Mouse (Mus musculus): Measurements from ENCODE around the gene Pir. TPM values are rescaled to one million over a fixed set of nuclear protein-coding genes. Genes with fewer than 3 reads are reported as not detected.

The Pir gene
- 8.0 and 10.1 TPM in 2 replicates for polyA plus RNA-seq (2012; ENCODE audit: insufficient read depth, insufficient read length, missing spikeins)

GRCm38 (mm10) chrX:164269285-164269761 lies at the start of gene Pir:
TSS of gene Pir (plus strand) at chrX:164269371.
- TF ChIP-seq CTCF (IDR thresholded peaks at IDR 0.05; ENCODE audit: low read depth, low read length): no peak
- no peak for TF ChIP-seq POLR2A (IDR thresholded peaks at IDR 0.05; ENCODE audit: borderline replicate concordance, low read depth, low read length)
- H3K4me3 ChIP-seq (ENCODE audit: insufficient read depth, low read length): no peak within 1 kb of the TSS
- H3K4me1 ChIP-seq (ENCODE audit: control insufficient read depth, insufficient read depth, low read length): no peaks in the 10 kb centered on the region
- H3K27ac ChIP-seq (ENCODE audit: insufficient read depth, low read depth, low read length): no peak within 1 kb of the TSS

GRCm38 (mm10) chrX:164221989-164222388 lies 47.2 kb upstream of the Pir start:
- Histone ChIP-seq H3K4me3 (ENCODE audit: insufficient read depth, low read length) (no peak overlapping the region), H3K4me1 (ENCODE audit: control insufficient read depth, insufficient read depth, low read length) (no peaks in the 10 kb centered on the region), H3K27ac (ENCODE audit: insufficient read depth, low read depth, low read length) (no peak overlapping the region)
- TF ChIP-seq POLR2A (IDR thresholded peaks at IDR 0.05; ENCODE audit: borderline replicate concordance, low read depth, low read length) (no peak), CTCF (IDR thresholded peaks at IDR 0.05; ENCODE audit: low read depth, low read length) (no peak)

GRCm38 (mm10) chrX:164233380-164233779 lies 35.8 kb upstream of the Pir start:
- Histone ChIP-seq H3K27ac (ENCODE audit: insufficient read depth, low read depth, low read length) (no peak overlapping the region), H3K4me1 (ENCODE audit: control insufficient read depth, insufficient read depth, low read length) (no peaks in the 10 kb centered on the region), H3K4me3 (ENCODE audit: insufficient read depth, low read length) (no peak overlapping the region)
- no peak for TF ChIP-seq CTCF (IDR thresholded peaks at IDR 0.05; ENCODE audit: low read depth, low read length)
- TF ChIP-seq POLR2A (IDR thresholded peaks at IDR 0.05; ENCODE audit: borderline replicate concordance, low read depth, low read length): no peak

GRCm38 (mm10) chrX:164245714-164246113 lies 23.5 kb upstream of the Pir start:
- Histone ChIP-seq H3K27ac (ENCODE audit: insufficient read depth, low read depth, low read length) (no peak overlapping the region), H3K4me3 (ENCODE audit: insufficient read depth, low read length) (no peak overlapping the region), H3K4me1 (ENCODE audit: control insufficient read depth, insufficient read depth, low read length) (no peaks in the 10 kb centered on the region)
- TF ChIP-seq POLR2A (IDR thresholded peaks at IDR 0.05; ENCODE audit: borderline replicate concordance, low read depth, low read length): no peak
- TF ChIP-seq CTCF (IDR thresholded peaks at IDR 0.05; ENCODE audit: low read depth, low read length): no peak

- Histone ChIP-seq H3K4me1 (ENCODE audit: control insufficient read depth, insufficient read depth, low read length) (no peaks in the 10 kb centered on the region), H3K4me3 (ENCODE audit: insufficient read depth, low read length) (no peak overlapping the region), H3K27ac (ENCODE audit: insufficient read depth, low read depth, low read length) (no peak overlapping the region)
- TF ChIP-seq CTCF (IDR thresholded peaks at IDR 0.05; ENCODE audit: low read depth, low read length) (no peak), POLR2A (IDR thresholded peaks at IDR 0.05; ENCODE audit: borderline replicate concordance, low read depth, low read length) (no peak)
Observed at GRCm38 (mm10) chrX:164246722-164247121, 22.4 kb upstream of the Pir start.

- no peak overlapping the region for H3K27ac ChIP-seq (ENCODE audit: insufficient read depth, low read depth, low read length)
- H3K4me1 ChIP-seq (ENCODE audit: control insufficient read depth, insufficient read depth, low read length): peaks cover 17% of the 10 kb centered on the region
- no peak overlapping the region for H3K4me3 ChIP-seq (ENCODE audit: insufficient read depth, low read length)
- TF ChIP-seq POLR2A (IDR thresholded peaks at IDR 0.05; ENCODE audit: borderline replicate concordance, low read depth, low read length) (no peak), CTCF (IDR thresholded peaks at IDR 0.05; ENCODE audit: low read depth, low read length) (no peak)
Observed at GRCm38 (mm10) chrX:164256527-164256926, 12.6 kb upstream of the Pir start.

- no peak within 1 kb of the TSS for H3K4me3 ChIP-seq (ENCODE audit: insufficient read depth, low read length)
- peaks cover 17% of the 10 kb centered on the region for H3K4me1 ChIP-seq (ENCODE audit: control insufficient read depth, insufficient read depth, low read length)
- peak within 1 kb of the TSS; percentile 66 for H3K27ac ChIP-seq (ENCODE audit: insufficient read depth, low read depth, low read length)
- TF ChIP-seq CTCF (IDR thresholded peaks at IDR 0.05; ENCODE audit: low read depth, low read length) (no peak), POLR2A (IDR thresholded peaks at IDR 0.05; ENCODE audit: borderline replicate concordance, low read depth, low read length) (no peak)
Observed at GRCm38 (mm10) chrX:164258057-164258456, 11.1 kb upstream of the Pir start, which contains the start of gene Bmx. TSS of gene Bmx (minus strand) at chrX:164258193.

- H3K4me3 ChIP-seq (ENCODE audit: insufficient read depth, low read length): no peak overlapping the region
- TF ChIP-seq POLR2A (IDR thresholded peaks at IDR 0.05; ENCODE audit: borderline replicate concordance, low read depth, low read length) (no peak), CTCF (IDR thresholded peaks at IDR 0.05; ENCODE audit: low read depth, low read length) (no peak)
- peaks cover 17% of the 10 kb centered on the region for H3K4me1 ChIP-seq (ENCODE audit: control insufficient read depth, insufficient read depth, low read length)
- H3K27ac ChIP-seq (ENCODE audit: insufficient read depth, low read depth, low read length): peak overlapping the region; percentile 66
Observed at GRCm38 (mm10) chrX:164258662-164259061, 10.5 kb upstream of the Pir start.

- peaks cover 17% of the 10 kb centered on the region for H3K4me1 ChIP-seq (ENCODE audit: control insufficient read depth, insufficient read depth, low read length)
- H3K27ac ChIP-seq (ENCODE audit: insufficient read depth, low read depth, low read length): no peak overlapping the region
- no peak overlapping the region for H3K4me3 ChIP-seq (ENCODE audit: insufficient read depth, low read length)
- TF ChIP-seq CTCF (IDR thresholded peaks at IDR 0.05; ENCODE audit: low read depth, low read length): no peak
- no peak for TF ChIP-seq POLR2A (IDR thresholded peaks at IDR 0.05; ENCODE audit: borderline replicate concordance, low read depth, low read length)
Observed at GRCm38 (mm10) chrX:164262286-164262685, 6.9 kb upstream of the Pir start.

- Histone ChIP-seq H3K4me1 (ENCODE audit: control insufficient read depth, insufficient read depth, low read length) (0 out of 2 replicates have a peak, but pooled peaks cover 2% of the 10 kb centered on the region), H3K4me3 (ENCODE audit: insufficient read depth, low read length) (no peak overlapping the region), H3K27ac (ENCODE audit: insufficient read depth, low read depth, low read length) (no peak overlapping the region)
- no peak for TF ChIP-seq POLR2A (IDR thresholded peaks at IDR 0.05; ENCODE audit: borderline replicate concordance, low read depth, low read length)
- TF ChIP-seq CTCF (IDR thresholded peaks at IDR 0.05; ENCODE audit: low read depth, low read length): no peak
Observed at GRCm38 (mm10) chrX:164264861-164265260, 4.3 kb upstream of the Pir start.

Data from bone marrow macrophage, adult 2 months (primary cell).